Mouse (Mus musculus) myocyte (in vitro differentiated cells): ENCODE results near the gene Dnmbp. TPM values are rescaled to one million over a fixed set of nuclear protein-coding genes. Genes with fewer than 3 reads are reported as not detected.
A peak's percentile ranks its signal among the peaks of the same experiment; 100 is the strongest.

Experiments used
- H3K27me3 ChIP-seq: one replicate; pipeline ENCODE4 v1.6.1; 2011; ENCODE audit not compliant: control insufficient read depth, insufficient read depth, insufficient read length
- H3K36me3 ChIP-seq: one replicate; pipeline ENCODE4 v1.6.1; 2011; ENCODE audit not compliant: control insufficient read depth, insufficient read depth
- H3K4me2 ChIP-seq: one replicate; pipeline ENCODE4 v1.6.1; 2011; ENCODE audit warnings: low read depth, control low read depth
- H3K4me3 ChIP-seq: one replicate; pipeline ENCODE4 v1.5.1; 2011; ENCODE audit warnings: mild to moderate bottlenecking, control low read depth, moderate library complexity
- H3K79me2 ChIP-seq: one replicate; pipeline ENCODE4 v1.6.1; 2011; ENCODE audit not compliant: control insufficient read depth, insufficient read depth
- H3ac ChIP-seq: one replicate; pipeline ENCODE4 v1.6.1; 2011; ENCODE audit not compliant: control insufficient read depth, insufficient read length
- CEBPB ChIP-seq: IDR thresholded peaks from 2 replicates; pipeline ENCODE4 v1.6.1; 2011; ENCODE audit warnings: mild to moderate bottlenecking, moderate library complexity; ENCODE audit not compliant: poor library complexity, insufficient read depth, severe bottlenecking
- E2F4 ChIP-seq: IDR thresholded peaks from one replicate; pipeline ENCODE4 v1.6.1; 2011; ENCODE audit warnings: mild to moderate bottlenecking, control low read depth, moderate library complexity; ENCODE audit not compliant: insufficient read depth
- MAX ChIP-seq: IDR thresholded peaks from one replicate; pipeline ENCODE4 v1.6.1; 2011; ENCODE audit warnings: low read depth, mild to moderate bottlenecking, control low read depth
- MYOD1 ChIP-seq, 3 experiments: IDR thresholded peaks; one replicate each; pipeline ENCODE4 v1.6.1; 2011; ENCODE audit warnings: control low read depth in 2 of 3, low read depth in 2 of 3, mild to moderate bottlenecking in 2 of 3, moderate library complexity in 1 of 3; ENCODE audit not compliant: insufficient read length in 2 of 3, control insufficient read depth in 1 of 3
- MYOG ChIP-seq, 3 experiments: IDR thresholded peaks; one replicate each; pipeline ENCODE4 v1.6.1; 2011; ENCODE audit warnings: control low read depth in 2 of 3, low read depth in 2 of 3, mild to moderate bottlenecking in 2 of 3; ENCODE audit not compliant: insufficient read length in 2 of 3, control insufficient read depth in 1 of 3, insufficient read depth in 1 of 3
- POLR2A ChIP-seq: IDR thresholded peaks from one replicate; pipeline ENCODE4 v1.6.1; 2011; ENCODE audit warnings: low read depth, mild to moderate bottlenecking, control low read depth, moderate library complexity; ENCODE audit not compliant: insufficient read length
- POLR2AphosphoS2 ChIP-seq: IDR thresholded peaks from one replicate; pipeline ENCODE4 v1.6.1; 2011; ENCODE audit warnings: low read depth, control low read depth; ENCODE audit not compliant: insufficient read length
- REST ChIP-seq: IDR thresholded peaks from one replicate; pipeline ENCODE4 v1.6.1; 2011; ENCODE audit warnings: mild to moderate bottlenecking, control low read depth, moderate library complexity; ENCODE audit not compliant: insufficient read depth, insufficient read length
- SRF ChIP-seq: IDR thresholded peaks from one replicate; pipeline ENCODE4 v1.6.1; 2011; ENCODE audit warnings: low read depth; ENCODE audit not compliant: control insufficient read depth, insufficient read length
- TCF12 ChIP-seq: IDR thresholded peaks from one replicate; pipeline ENCODE4 v1.6.1; 2011; ENCODE audit warnings: mild to moderate bottlenecking, control low read depth; ENCODE audit not compliant: poor library complexity, insufficient read depth, severe bottlenecking
- TCF3 ChIP-seq: IDR thresholded peaks from one replicate; pipeline ENCODE4 v1.6.1; 2011; ENCODE audit warnings: low read depth, control low read depth; ENCODE audit not compliant: insufficient read length
- USF1 ChIP-seq: IDR thresholded peaks from one replicate; pipeline ENCODE4 v1.6.1; 2011; ENCODE audit warnings: low read depth, mild to moderate bottlenecking, control low read depth, moderate library complexity
- polyA plus RNA-seq: library from polyadenylated mRNA; unstranded; fragments of >200 nt; fragmentation: generic; extraction: Trizol; gene quantifications from one replicate; pipeline ENCODE4 v1.2.1, GENCODE M21; 2012; ENCODE audit warnings: missing spikeins

The Dnmbp gene
- polyA plus RNA-seq, 1 experiment: 7.8 TPM

- Histone ChIP-seq H3K79me2 (no peaks in the 10 kb centered on the region), H3ac (no peak overlapping the region)
Measured at GRCm38 (mm10) chr19:43930926-43931325, 9.1 kb downstream of the Dnmbp start.

DNA sequence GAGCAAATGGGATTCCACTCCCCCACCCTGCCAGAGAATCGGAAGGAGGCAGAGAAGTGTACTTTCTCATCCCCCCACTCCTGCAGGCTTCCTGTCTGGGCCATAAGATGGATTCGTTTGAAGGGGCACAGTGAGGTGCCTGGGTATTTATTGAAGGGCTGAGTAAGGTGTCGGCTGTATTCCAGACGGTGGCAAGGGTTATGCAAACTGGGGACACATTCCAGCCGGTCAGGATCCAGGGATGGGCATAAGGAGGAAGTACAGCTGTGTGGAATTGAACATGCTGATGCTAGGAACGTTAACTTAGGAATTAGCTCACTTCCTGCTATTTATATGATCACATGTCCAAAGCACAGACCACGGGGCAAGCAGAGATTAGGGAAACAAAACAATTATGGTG lies 9.6 kb downstream of the Dnmbp start:
- H3K36me3 ChIP-seq: no peaks in the 10 kb centered on the region
- H3K27me3 ChIP-seq: no peaks in the 10 kb centered on the region
- TF ChIP-seq REST: no peak
- TF ChIP-seq POLR2AphosphoS2: no peak
- no peak for TF ChIP-seq POLR2A
- TF ChIP-seq TCF3: no peak
- no peak for TF ChIP-seq SRF
- no peak for TF ChIP-seq E2F4
- TF ChIP-seq CEBPB: no peak
- TF ChIP-seq MYOD1 (IDR thresholded peaks at IDR 0.05; ENCODE audit: control insufficient read depth in 1 of 3, insufficient read length in 2 of 3, low read depth in 2 of 3): no peak
- TF ChIP-seq TCF12: no peak
- TF ChIP-seq USF1: no peak
- no peak for TF ChIP-seq MAX
- TF ChIP-seq MYOG (IDR thresholded peaks at IDR 0.05; ENCODE audit: control insufficient read depth in 1 of 3, insufficient read depth in 1 of 3, insufficient read length in 2 of 3, low read depth in 2 of 3): no peak
- H3K79me2 ChIP-seq: no peaks in the 10 kb centered on the region
- no peak overlapping the region for H3ac ChIP-seq
- H3K4me3 ChIP-seq: no peak overlapping the region
- no peak overlapping the region for H3K4me2 ChIP-seq

More at GRCm38 (mm10) chr19:43930926-43931325, 9.1 kb downstream of the Dnmbp start:
- Histone ChIP-seq H3K4me2 (no peak overlapping the region), H3K27me3 (no peaks in the 10 kb centered on the region), H3K4me3 (no peak overlapping the region), H3K36me3 (no peaks in the 10 kb centered on the region)
- TF ChIP-seq TCF3: no peak
- no peak for TF ChIP-seq SRF
- no peak for TF ChIP-seq MYOG (IDR thresholded peaks at IDR 0.05; ENCODE audit: control insufficient read depth in 1 of 3, insufficient read depth in 1 of 3, insufficient read length in 2 of 3, low read depth in 2 of 3)
- TF ChIP-seq REST: no peak
- no peak for TF ChIP-seq POLR2AphosphoS2
- TF ChIP-seq USF1: no peak
- no peak for TF ChIP-seq MYOD1 (IDR thresholded peaks at IDR 0.05; ENCODE audit: control insufficient read depth in 1 of 3, insufficient read length in 2 of 3, low read depth in 2 of 3)
- TF ChIP-seq TCF12: no peak
- TF ChIP-seq POLR2A: no peak
- no peak for TF ChIP-seq CEBPB
- no peak for TF ChIP-seq MAX
- TF ChIP-seq E2F4: no peak

DNA sequence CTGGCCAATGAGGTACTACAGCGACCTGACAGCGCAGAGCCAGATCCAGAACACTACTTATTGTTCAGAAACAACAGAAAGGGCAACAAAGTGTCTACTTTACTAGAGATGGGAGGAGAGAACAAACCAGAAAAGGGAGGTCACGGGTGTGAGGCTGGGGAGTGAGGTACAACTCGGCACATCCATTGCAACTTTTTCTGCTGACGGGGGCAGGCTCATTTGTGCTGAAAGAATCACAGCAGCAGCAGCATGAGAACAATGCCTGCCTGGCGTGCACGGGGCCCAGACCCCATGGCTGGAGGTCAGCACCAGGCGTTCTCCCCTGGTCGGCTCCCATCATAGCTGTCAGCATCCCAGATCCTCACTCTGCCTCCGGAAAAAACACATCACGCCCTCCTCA lies 10.1 kb downstream of the Dnmbp start:
- no peaks in the 10 kb centered on the region for H3K27me3 ChIP-seq
- H3K36me3 ChIP-seq: no peaks in the 10 kb centered on the region
- no peak overlapping the region for H3ac ChIP-seq
- no peak overlapping the region for H3K4me2 ChIP-seq
- H3K79me2 ChIP-seq: no peaks in the 10 kb centered on the region
- H3K4me3 ChIP-seq: no peak overlapping the region
- TF ChIP-seq MAX: no peak

GRCm38 (mm10) chr19:43927967-43928366 lies 12.0 kb downstream of the Dnmbp start:
- Histone ChIP-seq H3ac (no peak overlapping the region), H3K4me3 (no peak overlapping the region), H3K27me3 (no peaks in the 10 kb centered on the region), H3K4me2 (no peak overlapping the region), H3K36me3 (no peaks in the 10 kb centered on the region), H3K79me2 (no peaks in the 10 kb centered on the region)
- TF ChIP-seq E2F4: no peak
- TF ChIP-seq REST: no peak
- TF ChIP-seq USF1: no peak
- no peak for TF ChIP-seq TCF3
- no peak for TF ChIP-seq MYOG (IDR thresholded peaks at IDR 0.05; ENCODE audit: control insufficient read depth in 1 of 3, insufficient read depth in 1 of 3, insufficient read length in 2 of 3, low read depth in 2 of 3)
- TF ChIP-seq CEBPB: no peak
- TF ChIP-seq SRF: no peak
- TF ChIP-seq MAX: no peak
- TF ChIP-seq POLR2A: no peak
- TF ChIP-seq POLR2AphosphoS2: no peak
- TF ChIP-seq MYOD1 (IDR thresholded peaks at IDR 0.05; ENCODE audit: control insufficient read depth in 1 of 3, insufficient read length in 2 of 3, low read depth in 2 of 3): no peak
- TF ChIP-seq TCF12: no peak

DNA sequence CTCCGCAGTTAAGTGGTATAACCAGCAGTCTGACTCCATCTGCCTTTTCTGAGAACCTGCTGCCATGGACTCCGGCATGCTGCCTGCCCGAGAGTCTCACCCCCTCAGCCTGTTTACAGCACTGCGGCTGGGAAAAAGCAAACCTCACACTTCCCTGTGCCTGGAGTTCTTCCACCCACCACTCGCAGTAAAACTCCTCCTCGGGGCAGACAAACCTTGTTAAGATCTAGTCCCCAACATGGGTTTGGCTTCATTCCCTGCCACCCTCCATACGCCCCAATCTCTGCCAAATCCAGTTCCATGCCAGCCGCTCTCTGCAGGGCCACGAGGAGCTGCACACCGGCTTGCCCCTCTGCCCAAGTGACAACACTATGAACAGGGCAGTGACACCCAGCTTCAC lies 12.9 kb downstream of the Dnmbp start:
- no peak overlapping the region for H3ac ChIP-seq
- no peaks in the 10 kb centered on the region for H3K36me3 ChIP-seq
- no peaks in the 10 kb centered on the region for H3K79me2 ChIP-seq
- peak overlapping the region; percentile 30 for H3K4me2 ChIP-seq
- H3K4me3 ChIP-seq: no peak overlapping the region
- no peak for TF ChIP-seq MYOG (IDR thresholded peaks at IDR 0.05; ENCODE audit: control insufficient read depth in 1 of 3, insufficient read depth in 1 of 3, insufficient read length in 2 of 3, low read depth in 2 of 3)
- no peak for TF ChIP-seq MYOD1 (IDR thresholded peaks at IDR 0.05; ENCODE audit: control insufficient read depth in 1 of 3, insufficient read length in 2 of 3, low read depth in 2 of 3)
- TF ChIP-seq CEBPB: no peak
- no peak for TF ChIP-seq TCF3
- no peaks in the 10 kb centered on the region for H3K27me3 ChIP-seq
